Mouse (Mus musculus) liver, adult (tissue): Measurements from ENCODE around the gene Try4.
"Not testable (repeated sequence)": the region's sequence is repeated elsewhere in the genome, so short reads cannot be mapped to it uniquely, and the experiment has no call there.

Source experiments
- GATA4 ChIP-seq: IDR thresholded peaks from 2 replicates; pipeline ENCODE4 v1.6.1; 2014; ENCODE audit warnings: mild to moderate bottlenecking, low read length; ENCODE audit not compliant: insufficient replicate concordance

The Try4 gene

DNA sequence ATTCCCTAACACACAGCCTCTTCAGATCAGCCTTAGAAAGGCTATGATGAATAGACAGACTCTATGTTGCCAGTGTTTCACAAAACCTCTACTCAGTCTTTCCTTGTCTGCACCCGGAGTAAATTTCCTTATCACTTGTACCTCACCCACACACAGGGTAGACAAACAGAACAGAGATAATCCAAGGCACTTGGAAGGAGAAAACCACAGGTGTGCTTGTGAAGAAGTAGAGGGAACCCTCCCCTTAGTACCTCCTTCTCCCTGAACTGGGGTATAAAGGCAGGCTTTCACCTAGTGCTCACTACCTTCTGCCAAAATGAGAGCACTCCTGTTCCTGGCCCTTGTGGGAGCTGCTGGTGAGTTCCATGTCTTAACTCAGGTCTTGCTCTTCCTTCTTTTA, at the start of gene Try4:
Gene Try4, plus strand, starts transcription at position 301 of the 400 bp plus-strand sequence.
- TF ChIP-seq GATA4, result no peak

GRCm38 (mm10) chr6:41256424-41256823, 45.6 kb upstream of the Try4 start:
- TF ChIP-seq GATA4, result no peak

DNA sequence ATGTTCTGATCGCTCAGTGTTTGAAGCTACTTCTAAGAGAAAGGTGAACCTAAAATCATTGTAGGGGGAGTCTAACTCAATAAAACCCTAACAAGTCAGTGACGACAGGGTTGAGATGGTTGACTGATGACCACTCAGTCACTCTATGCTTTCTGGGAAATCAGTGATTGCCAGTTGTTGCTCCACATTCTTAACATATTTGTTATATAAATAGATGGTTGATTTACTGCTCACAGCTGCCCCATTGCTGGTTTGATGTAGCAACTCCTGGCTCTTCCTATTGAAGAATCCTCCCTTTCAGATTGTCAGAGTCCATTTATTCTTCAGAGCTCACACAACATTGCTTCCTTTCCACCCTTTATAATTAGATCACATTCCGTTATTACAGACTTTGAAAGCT, 44.6 kb upstream of the Try4 start:
- no peak for TF ChIP-seq GATA4

DNA sequence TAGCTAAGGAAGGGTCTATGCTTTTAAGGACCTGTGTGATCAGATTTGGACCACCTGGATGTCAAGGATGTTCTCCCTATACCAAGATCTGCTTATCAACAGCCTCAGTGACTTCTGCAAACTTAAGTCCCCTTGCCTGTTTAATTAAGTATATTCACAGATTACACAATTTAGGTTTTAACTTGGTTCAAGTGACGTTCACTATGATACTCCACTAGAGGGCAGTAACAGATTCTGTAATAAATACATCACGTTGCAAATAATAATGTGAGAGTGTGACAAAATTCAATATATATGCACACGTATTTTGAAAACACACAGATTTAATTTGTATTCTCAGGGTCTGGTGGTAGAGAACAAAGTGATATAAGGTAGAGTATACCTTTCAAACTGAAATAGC, 39.3 kb upstream of the Try4 start:
- no peak for TF ChIP-seq GATA4

- no peak for TF ChIP-seq GATA4
Measured at GRCm38 (mm10) chr6:41266140-41266539, 35.9 kb upstream of the Try4 start.

DNA sequence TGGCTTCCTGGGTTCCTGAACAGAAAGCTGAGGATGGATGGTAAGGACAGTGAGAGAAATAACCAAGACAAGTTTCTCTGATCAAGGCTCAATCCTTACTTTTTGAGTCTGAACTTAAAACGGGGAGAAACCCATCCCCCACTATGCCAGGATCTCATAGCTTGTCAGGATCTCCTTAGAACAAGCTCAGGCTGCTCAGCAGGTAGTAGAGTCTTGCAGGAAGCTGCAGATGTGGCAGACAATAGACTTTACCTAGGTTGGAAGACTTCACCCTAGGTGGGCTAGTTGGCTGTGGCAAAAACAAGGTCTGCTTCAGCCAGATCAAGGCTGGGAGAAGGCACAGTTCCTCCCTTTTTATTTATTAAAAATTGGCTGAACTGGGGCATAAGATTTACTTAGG, 3.8 kb upstream of the Try4 start:
- no peak for TF ChIP-seq GATA4

GRCm38 (mm10) chr6:41316741-41317140, 14.7 kb downstream of the Try4 start, which contains the start of gene Try5:
TSS of gene Try5 (minus strand) at chr6:41316841.
- TF ChIP-seq GATA4, result not testable (repeated sequence)

GRCm38 (mm10) chr6:41353932-41354331, 51.9 kb downstream of the Try4 start, which contains the start of gene Try10:
TSS of gene Try10 (plus strand) at chr6:41354105.
- TF ChIP-seq GATA4, result no peak
